Mouse (Mus musculus): ENCODE measurements around the gene Pcyox1. TPM values are rescaled to one million over a fixed set of nuclear protein-coding genes. Genes with fewer than 3 reads are reported as not detected.

The Pcyox1 gene
- polyA plus RNA-seq, 1 experiment from 2014 or later, result 83.5 TPM

DNA sequence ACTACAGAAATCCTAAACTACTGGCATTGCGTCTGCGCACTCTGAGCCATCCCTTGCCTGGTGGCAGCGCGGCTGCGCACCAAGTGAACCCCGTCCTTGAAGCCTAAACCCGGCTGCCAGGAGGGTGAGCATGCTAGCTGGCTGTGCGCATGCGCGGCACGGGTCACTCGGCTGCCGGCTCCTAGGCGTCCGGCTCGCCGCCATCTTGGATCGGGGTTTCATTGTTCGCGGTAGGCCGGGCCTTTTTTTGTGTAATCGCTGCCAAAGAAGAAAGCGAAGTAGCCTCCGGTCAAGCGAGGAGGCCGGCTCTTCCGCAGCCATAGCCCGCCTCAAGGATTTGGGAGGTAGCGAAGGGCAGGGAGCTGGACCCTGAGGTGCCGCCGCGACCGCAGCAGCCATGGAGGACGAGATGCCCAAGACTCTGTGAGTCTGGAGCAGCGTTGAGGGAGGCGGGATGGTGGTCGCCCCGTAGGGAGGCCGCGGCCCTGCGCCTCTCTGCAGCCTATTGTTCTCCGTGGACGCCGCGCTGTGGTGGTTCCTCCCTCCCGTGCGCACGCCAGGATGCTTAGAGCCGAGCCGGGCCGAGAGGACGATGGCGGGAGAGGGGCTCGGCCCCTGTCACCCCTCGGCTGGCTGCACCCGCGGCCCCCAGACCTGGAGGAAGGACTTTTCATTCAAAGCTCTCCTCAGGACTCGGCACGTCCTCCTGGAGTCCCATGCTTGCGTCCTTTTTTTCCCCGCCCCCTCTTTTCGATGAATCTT lies 7.3 kb upstream of the Pcyox1 start, which contains the start of gene Tia1:
Tia1 (plus strand) TSS at position 120 of the 762 bp plus-strand sequence.
- Histone ChIP-seq H3K9ac (peak within 1 kb of the TSS; percentile 98), H3K4me1 (ENCODE audit: insufficient read depth) (no peaks in the 10 kb centered on the region), H3K4me2 (peak within 1 kb of the TSS; percentile 76), H3K4me3 (ENCODE audit: low read depth, low read length) (peak within 1 kb of the TSS; percentile 78), H3K27ac (ENCODE audit: low read depth) (peak within 1 kb of the TSS; percentile 100), H3K9me3 (ENCODE audit: low read depth, low read length) (no peaks in the 10 kb centered on the region), H3K27me3 (ENCODE audit: insufficient read depth, low read length) (no peaks in the 10 kb centered on the region), H3K36me3 (ENCODE audit: insufficient read depth) (peaks cover 16% of the 10 kb centered on the region)
- ATAC-seq (ENCODE audit: insufficient read depth) (peak; percentile 96), DNase-seq (peak; percentile 99)
- TF ChIP-seq CTCF (IDR thresholded peaks at IDR 0.05; ENCODE audit: low read depth), result no peak
- under 1% methylated on average over 62 of the region's 62 CpGs for WGBS

GRCm38 (mm10) chr6:86403728-86404099 lies 6.8 kb upstream of the Pcyox1 start:
- no peaks in the 10 kb centered on the region for H3K9me3 ChIP-seq (ENCODE audit: low read depth, low read length)
- no peaks in the 10 kb centered on the region for H3K27me3 ChIP-seq (ENCODE audit: insufficient read depth, low read length)
- DNase-seq (peak; percentile 95), ATAC-seq (ENCODE audit: insufficient read depth) (peak; percentile 74)
- H3K4me2 ChIP-seq, result peak overlapping the region; percentile 76
- no peak for TF ChIP-seq CTCF (IDR thresholded peaks at IDR 0.05; ENCODE audit: low read depth)
- under 1% methylated on average over 15 of the region's 15 CpGs for WGBS
- peak overlapping the region; percentile 78 for H3K4me3 ChIP-seq (ENCODE audit: low read depth, low read length)
- H3K4me1 ChIP-seq (ENCODE audit: insufficient read depth), result no peaks in the 10 kb centered on the region
- H3K27ac ChIP-seq (ENCODE audit: low read depth), result peak overlapping the region; percentile 100
- peak overlapping the region; percentile 98 for H3K9ac ChIP-seq
- peaks cover 13% of the 10 kb centered on the region for H3K36me3 ChIP-seq (ENCODE audit: insufficient read depth)

DNA sequence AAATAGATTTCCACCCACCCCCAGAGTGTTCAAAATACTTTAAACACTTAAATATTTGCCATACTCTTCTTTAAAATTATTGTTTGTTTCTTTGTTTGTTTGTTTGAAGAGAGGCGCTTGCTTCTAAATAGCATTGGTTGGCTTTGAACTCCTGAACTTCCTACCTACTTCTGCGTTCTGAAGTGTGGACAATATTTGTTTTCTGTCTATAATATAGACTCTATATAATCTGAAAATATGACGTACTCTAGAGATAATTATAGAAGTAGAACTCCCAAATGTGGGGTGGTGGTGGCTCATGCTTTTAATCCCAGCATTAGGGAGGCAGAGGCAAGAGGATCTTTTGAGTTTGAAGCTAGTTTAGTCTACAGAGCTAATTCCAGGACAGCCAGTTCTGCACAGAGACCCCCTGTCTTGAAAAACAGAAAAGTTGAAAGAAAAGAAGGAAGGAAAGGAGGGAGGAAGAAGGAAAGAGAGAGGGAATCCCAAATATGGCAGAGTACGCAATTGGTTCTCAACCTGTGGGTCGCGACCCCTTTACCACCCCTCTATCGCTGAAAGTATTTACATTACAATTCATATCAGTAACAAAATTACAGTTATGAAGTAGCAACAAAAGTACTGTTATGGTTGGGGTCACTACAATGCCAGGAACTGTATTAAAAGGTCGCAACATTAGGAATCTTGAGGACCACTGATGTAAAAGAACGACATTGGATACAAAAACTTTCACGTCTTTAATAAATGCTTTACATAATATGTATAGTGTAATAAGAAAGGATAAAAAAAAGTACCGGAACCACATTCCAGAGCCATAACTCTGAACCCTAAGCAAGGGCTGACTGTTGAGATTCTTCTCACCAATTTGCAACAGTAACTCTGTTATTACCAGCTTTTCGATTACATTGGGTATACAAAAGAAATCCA lies 6.0 kb upstream of the Pcyox1 start:
- no peak for TF ChIP-seq CTCF (IDR thresholded peaks at IDR 0.05; ENCODE audit: low read depth)
- H3K9me3 ChIP-seq (ENCODE audit: low read depth, low read length), result no peaks in the 10 kb centered on the region
- peak overlapping the region; percentile 76 for H3K4me2 ChIP-seq
- H3K4me1 ChIP-seq (ENCODE audit: insufficient read depth), result no peaks in the 10 kb centered on the region
- ATAC-seq (ENCODE audit: insufficient read depth) (no peak), DNase-seq (peak; percentile 67)
- H3K4me3 ChIP-seq (ENCODE audit: low read depth, low read length), result peak overlapping the region; percentile 78
- WGBS, result 32% methylated on average over 12 of the region's 12 CpGs
- H3K27me3 ChIP-seq (ENCODE audit: insufficient read depth, low read length), result no peaks in the 10 kb centered on the region
- no peak overlapping the region; the same call in 1 of the 2 replicates for H3K27ac ChIP-seq (ENCODE audit: low read depth)
- H3K9ac ChIP-seq, result peak overlapping the region; percentile 42; the same call in 1 of the 2 replicates
- peaks cover 10% of the 10 kb centered on the region for H3K36me3 ChIP-seq (ENCODE audit: insufficient read depth)

DNA sequence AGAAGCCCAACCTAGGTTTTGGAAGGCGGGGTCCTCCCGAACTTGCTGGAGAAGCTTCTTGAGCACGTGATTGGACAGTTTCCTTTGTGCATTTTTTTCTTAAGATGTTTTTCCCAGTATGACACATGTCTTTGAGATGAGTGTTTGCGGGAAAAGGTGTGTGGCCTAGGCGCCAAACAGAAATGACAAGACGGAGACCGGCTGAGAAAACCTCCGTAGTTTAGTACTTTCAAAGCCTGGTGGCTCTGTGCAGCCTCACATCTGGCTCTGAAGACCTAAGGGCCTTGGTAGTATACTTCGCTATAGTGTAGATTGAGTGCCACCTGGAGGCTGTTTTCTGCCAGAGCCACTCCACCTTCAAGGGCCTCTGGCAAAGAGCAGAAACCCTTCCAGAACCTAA lies 4.0 kb upstream of the Pcyox1 start:
- DNase-seq (peak; percentile 92), ATAC-seq (ENCODE audit: insufficient read depth) (peak; percentile 22; the same call in 1 of the 2 replicates)
- Histone ChIP-seq H3K27ac (ENCODE audit: low read depth) (no peak overlapping the region), H3K4me2 (peak overlapping the region; percentile 58), H3K27me3 (ENCODE audit: insufficient read depth, low read length) (no peaks in the 10 kb centered on the region), H3K9me3 (ENCODE audit: low read depth, low read length) (no peaks in the 10 kb centered on the region), H3K9ac (peak overlapping the region; percentile 29; the same call in 1 of the 2 replicates), H3K4me3 (ENCODE audit: low read depth, low read length) (peak overlapping the region; percentile 23), H3K4me1 (ENCODE audit: insufficient read depth) (no peaks in the 10 kb centered on the region), H3K36me3 (ENCODE audit: insufficient read depth) (no peaks in the 10 kb centered on the region)
- TF ChIP-seq CTCF (IDR thresholded peaks at IDR 0.05; ENCODE audit: low read depth), result peak; percentile 68
- 3% methylated on average over 9 of the region's 9 CpGs for WGBS

GRCm38 (mm10) chr6:86399995-86400394 lies 3.0 kb upstream of the Pcyox1 start:
- TF ChIP-seq CTCF (IDR thresholded peaks at IDR 0.05; ENCODE audit: low read depth), result no peak
- Histone ChIP-seq H3K27ac (ENCODE audit: low read depth) (no peak overlapping the region), H3K9me3 (ENCODE audit: low read depth, low read length) (no peaks in the 10 kb centered on the region), H3K36me3 (ENCODE audit: insufficient read depth) (no peaks in the 10 kb centered on the region), H3K4me2 (no peak overlapping the region), H3K9ac (no peak overlapping the region), H3K4me1 (ENCODE audit: insufficient read depth) (0 out of 2 replicates have a peak, but pooled peaks cover 4% of the 10 kb centered on the region), H3K4me3 (ENCODE audit: low read depth, low read length) (no peak overlapping the region), H3K27me3 (ENCODE audit: insufficient read depth, low read length) (no peaks in the 10 kb centered on the region)
- ATAC-seq (ENCODE audit: insufficient read depth) (no peak), DNase-seq (no peak)
- WGBS, result 73% methylated on average over 2 of the region's 2 CpGs

DNA sequence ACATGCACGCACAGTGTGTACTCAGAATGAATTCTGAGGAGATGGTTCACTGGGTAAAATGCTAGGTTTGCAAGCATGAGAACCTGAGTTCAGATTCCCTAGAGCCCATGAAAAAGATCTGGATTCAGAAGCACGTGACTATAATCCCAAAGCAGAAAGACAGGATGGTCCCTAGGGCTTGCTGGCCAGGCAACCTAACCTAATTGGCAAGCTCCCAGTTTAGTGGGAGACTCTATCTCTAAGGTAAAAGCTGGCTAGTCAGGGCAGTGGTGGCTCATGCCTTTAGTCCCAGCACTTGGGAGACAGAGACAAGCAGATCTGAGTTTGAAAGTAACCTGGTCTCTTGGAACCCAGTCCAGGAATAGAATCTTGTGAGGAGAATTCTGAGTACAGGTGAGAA lies 2.0 kb upstream of the Pcyox1 start:
- 75% methylated on average over 2 of the region's 2 CpGs for WGBS
- Histone ChIP-seq H3K9ac (no peak overlapping the region), H3K27me3 (ENCODE audit: insufficient read depth, low read length) (no peaks in the 10 kb centered on the region), H3K27ac (ENCODE audit: low read depth) (no peak overlapping the region), H3K36me3 (ENCODE audit: insufficient read depth) (0 out of 2 replicates have a peak, but pooled peaks cover 5% of the 10 kb centered on the region), H3K9me3 (ENCODE audit: low read depth, low read length) (no peaks in the 10 kb centered on the region), H3K4me1 (ENCODE audit: insufficient read depth) (0 out of 2 replicates have a peak, but pooled peaks cover 4% of the 10 kb centered on the region), H3K4me3 (ENCODE audit: low read depth, low read length) (no peak overlapping the region), H3K4me2 (no peak overlapping the region)
- ATAC-seq (ENCODE audit: insufficient read depth), result no peak
- DNase-seq, result no peak
- no peak for TF ChIP-seq CTCF (IDR thresholded peaks at IDR 0.05; ENCODE audit: low read depth)

Measured in lung, embryonic 14.5 days (tissue).